Mouse (Mus musculus) hindbrain, embryonic 10.5 days (tissue): ENCODE data around the gene Otulinl. TPM values are rescaled to one million over a fixed set of nuclear protein-coding genes. Genes with fewer than 3 reads are reported as not detected.

Experiments
- DNase-seq: peaks from one replicate; pipeline ENCODE4 v3.0.0-alpha.2; 2017; ENCODE audit warnings: low spot score
- H3K27ac ChIP-seq: fragments of 300-500 bp; sonication (generic); 2 replicates; pipeline ENCODE4 v1.5.1; 2016; ENCODE audit warnings: mild to moderate bottlenecking, moderate library complexity
- H3K27me3 ChIP-seq: fragments of 300-500 bp; sonication (generic); 2 replicates; pipeline ENCODE4 v1.6.1; 2016; ENCODE audit warnings: mild to moderate bottlenecking; ENCODE audit not compliant: poor library complexity, insufficient read depth, severe bottlenecking
- H3K36me3 ChIP-seq: fragments of 300-500 bp; sonication (generic); 2 replicates; pipeline ENCODE4 v1.6.1; 2016; ENCODE audit warnings: mild to moderate bottlenecking, moderate library complexity
- H3K4me1 ChIP-seq: fragments of 300-500 bp; sonication (generic); replicated peaks from 2 replicates; pipeline ENCODE4 v1.6.1; 2016; ENCODE audit warnings: mild to moderate bottlenecking
- H3K4me3 ChIP-seq: fragments of 300-500 bp; sonication (generic); 2 replicates; pipeline ENCODE4 v1.5.1; 2016; ENCODE audit warnings: mild to moderate bottlenecking, moderate library complexity
- H3K9me3 ChIP-seq: fragments of 300-500 bp; sonication (generic); 2 replicates; pipeline ENCODE4 v1.6.1; 2016; ENCODE audit warnings: mild to moderate bottlenecking, moderate library complexity
- WGBS: fragments of 180-500 bp; shearing (Covaris S2); methylation state at CpG from one replicate; pipeline ENCODE4 v1.1.7; 2016; 5-methylcytosine and 5-hydroxymethylcytosine counted together
- polyA plus RNA-seq: library from polyadenylated mRNA; unstranded; fragments of >200 nt; fragmentation: Nextera tagmentation; extraction: Ambion mirVana; gene quantifications from 2 replicates; pipeline ENCODE4 v1.2.1, GENCODE M21; 2016

Otulinl gene
- polyA plus RNA-seq, 1 experiment from 2014 or later = 8.2 TPM

GRCm38 (mm10) chr15:27618778-27619533, 62.4 kb downstream of the Otulinl start:
- Histone ChIP-seq H3K4me1 (no peaks in the 10 kb centered on the region), H3K27ac (no peak overlapping the region), H3K27me3 (no peaks in the 10 kb centered on the region), H3K36me3 (peaks cover 74% of the 10 kb centered on the region), H3K4me3 (no peak overlapping the region), H3K9me3 (no peaks in the 10 kb centered on the region)
- no peak for DNase-seq
- 91% methylated on average over 6 of the region's 6 CpGs for WGBS

- Histone ChIP-seq H3K9me3 (no peaks in the 10 kb centered on the region), H3K4me1 (no peaks in the 10 kb centered on the region; the same call in 1 of the 2 replicates), H3K27ac (no peak overlapping the region), H3K4me3 (no peak overlapping the region), H3K36me3 (peaks cover 63% of the 10 kb centered on the region), H3K27me3 (no peaks in the 10 kb centered on the region)
- DNase-seq = no peak
- 80% methylated on average over 3 of the region's 3 CpGs for WGBS
Observed at GRCm38 (mm10) chr15:27617227-27617626, 64.2 kb downstream of the Otulinl start.

- no peak overlapping the region for H3K4me3 ChIP-seq
- H3K27ac ChIP-seq = no peak overlapping the region
- no peaks in the 10 kb centered on the region for H3K27me3 ChIP-seq
- WGBS = 91% methylated on average over 4 of the region's 4 CpGs
- no peaks in the 10 kb centered on the region for H3K9me3 ChIP-seq
- H3K4me1 ChIP-seq = no peaks in the 10 kb centered on the region; the same call in 1 of the 2 replicates
- no peak for DNase-seq
- H3K36me3 ChIP-seq = peaks cover 65% of the 10 kb centered on the region
Observed at GRCm38 (mm10) chr15:27616159-27616558, 65.2 kb downstream of the Otulinl start.

- no peak overlapping the region for H3K4me3 ChIP-seq
- no peaks in the 10 kb centered on the region for H3K9me3 ChIP-seq
- no peaks in the 10 kb centered on the region for H3K27me3 ChIP-seq
- H3K36me3 ChIP-seq = peaks cover 70% of the 10 kb centered on the region
- H3K4me1 ChIP-seq = no peaks in the 10 kb centered on the region; the same call in 1 of the 2 replicates
- DNase-seq = no peak
- 97% methylated on average over 4 of the region's 4 CpGs for WGBS
- no peak overlapping the region for H3K27ac ChIP-seq
Observed at GRCm38 (mm10) chr15:27613255-27613654, 68.1 kb downstream of the Otulinl start.

GRCm38 (mm10) chr15:27612533-27613221, 68.7 kb downstream of the Otulinl start:
- peaks cover 72% of the 10 kb centered on the region for H3K36me3 ChIP-seq

GRCm38 (mm10) chr15:27609554-27609953, 71.8 kb downstream of the Otulinl start:
- H3K9me3 ChIP-seq = no peaks in the 10 kb centered on the region
- DNase-seq = no peak
- WGBS = 87% methylated on average over 4 of the region's 4 CpGs
- no peak overlapping the region for H3K27ac ChIP-seq
- H3K4me1 ChIP-seq = no peaks in the 10 kb centered on the region; the same call in 1 of the 2 replicates
- H3K36me3 ChIP-seq = peaks cover 69% of the 10 kb centered on the region
- H3K27me3 ChIP-seq = no peaks in the 10 kb centered on the region
- H3K4me3 ChIP-seq = no peak overlapping the region

More at GRCm38 (mm10) chr15:27612533-27613221, 68.7 kb downstream of the Otulinl start:
- H3K27ac ChIP-seq = no peak overlapping the region
- DNase-seq = peak; percentile 71
- no peaks in the 10 kb centered on the region; the same call in 1 of the 2 replicates for H3K4me1 ChIP-seq
- WGBS = 54% methylated on average over 6 of the region's 6 CpGs
- no peak overlapping the region for H3K4me3 ChIP-seq
- no peaks in the 10 kb centered on the region for H3K9me3 ChIP-seq
- H3K27me3 ChIP-seq = no peaks in the 10 kb centered on the region

GRCm38 (mm10) chr15:27605252-27605651, 76.1 kb downstream of the Otulinl start:
- no peak overlapping the region for H3K27ac ChIP-seq
- no peaks in the 10 kb centered on the region for H3K9me3 ChIP-seq
- H3K27me3 ChIP-seq = no peaks in the 10 kb centered on the region
- WGBS = 86% methylated on average over 3 of the region's 3 CpGs
- H3K36me3 ChIP-seq = peaks cover 59% of the 10 kb centered on the region
- H3K4me3 ChIP-seq = no peak overlapping the region
- H3K4me1 ChIP-seq = no peaks in the 10 kb centered on the region
- no peak for DNase-seq

Other genes starting within 250 kb of the Otulinl start
- gene Ank, start 214.9 kb downstream of the Otulinl start, polyA plus RNA-seq = 8.4 and 11.0 TPM in 2 replicates
- 28.1 TPM in 2 replicates for gene Otulin, start 50.9 kb downstream of the Otulinl start, polyA plus RNA-seq